Mouse (Mus musculus): ENCODE data around the gene Slc43a3. TPM values are rescaled to one million over a fixed set of nuclear protein-coding genes. Genes with fewer than 3 reads are reported as not detected.

Slc43a3 gene
- total RNA-seq, 2 experiments from 2014 or later, result 45.2 to 53.0 TPM

GRCm38 (mm10) chr2:84967318-84967991 is 31.1 kb downstream of the Slc43a3 start:
- ATAC-seq (ENCODE audit: poor library complexity, severe bottlenecking), result peak; percentile 98

GRCm38 (mm10) chr2:84975580-84975979 is 39.2 kb downstream of the Slc43a3 start:
- ATAC-seq (ENCODE audit: poor library complexity, severe bottlenecking), result peak; percentile 66

- peak; percentile 52 for ATAC-seq (ENCODE audit: poor library complexity, severe bottlenecking)
These were observed 43.8 kb downstream of the Slc43a3 start, which contains the start of gene Prg2 for GRCm38 (mm10) chr2:84980188-84980587. Gene Prg2 (plus strand): TSS chr2:84980461.

- ATAC-seq (ENCODE audit: poor library complexity, severe bottlenecking), result peak; percentile 92
These were observed 51.6 kb downstream of the Slc43a3 start, which contains the start of gene Prg3 for GRCm38 (mm10) chr2:84987930-84988329. Gene Prg3 (plus strand): TSS chr2:84988215.

GRCm38 (mm10) chr2:84996376-84996775 is 60.0 kb downstream of the Slc43a3 start:
- no peak for ATAC-seq (ENCODE audit: poor library complexity, severe bottlenecking)

GRCm38 (mm10) chr2:84999486-85000181 is 63.3 kb downstream of the Slc43a3 start:
- peak; percentile 86 for ATAC-seq (ENCODE audit: poor library complexity, severe bottlenecking)

GRCm38 (mm10) chr2:85001497-85001896 is 65.1 kb downstream of the Slc43a3 start:
- ATAC-seq (ENCODE audit: poor library complexity, severe bottlenecking), result no peak

GRCm38 (mm10) chr2:85002575-85002974 is 66.2 kb downstream of the Slc43a3 start:
- ATAC-seq (ENCODE audit: poor library complexity, severe bottlenecking), result no peak

- no peak for ATAC-seq (ENCODE audit: poor library complexity, severe bottlenecking)
These were observed 68.0 kb downstream of the Slc43a3 start for GRCm38 (mm10) chr2:85004341-85004740.

GRCm38 (mm10) chr2:85006600-85006999 is 70.2 kb downstream of the Slc43a3 start:
- no peak for ATAC-seq (ENCODE audit: poor library complexity, severe bottlenecking)

GRCm38 (mm10) chr2:85007729-85008128 is 71.3 kb downstream of the Slc43a3 start:
- ATAC-seq (ENCODE audit: poor library complexity, severe bottlenecking), result peak; percentile 88

Other genes with a start within 250 kb of the Slc43a3 start
- 39.8 and 42.7 TPM in 2 replicates for gene Zdhhc5, start 221.4 kb upstream of the Slc43a3 start, total RNA-seq (2015)
- gene Zdhhc5, start 221.4 kb upstream of the Slc43a3 start, total RNA-seq (2017), result 32.6 and 37.9 TPM in 2 replicates
- 33.1 and 34.5 TPM in 2 replicates for gene Clp1, start 209.2 kb upstream of the Slc43a3 start, total RNA-seq (2015)
- gene Clp1, start 209.2 kb upstream of the Slc43a3 start, total RNA-seq (2017), result 33.1 and 36.2 TPM in 2 replicates
- 0.16 and 0.82 TPM in 2 replicates for gene Ypel4, start 202.5 kb upstream of the Slc43a3 start, total RNA-seq (2015)
- 0.40 and 0.69 TPM in 2 replicates for gene Ypel4, start 202.5 kb upstream of the Slc43a3 start, total RNA-seq (2017)
- not detected in 2 replicates for gene Gm19426, start 192.9 kb upstream of the Slc43a3 start, total RNA-seq (2015)
- gene Gm19426, start 192.9 kb upstream of the Slc43a3 start, total RNA-seq (2017), result not detected in 2 replicates
- gene Serping1, start 161.1 kb upstream of the Slc43a3 start, total RNA-seq (2015), result 1.5 and 2.1 TPM in 2 replicates
- 0.94 and 2.2 TPM in 2 replicates for gene Serping1, start 161.1 kb upstream of the Slc43a3 start, total RNA-seq (2017)
- 23.7 and 27.7 TPM in 2 replicates for gene Ube2l6, start 137.8 kb upstream of the Slc43a3 start, total RNA-seq (2015)
- gene Ube2l6, start 137.8 kb upstream of the Slc43a3 start, total RNA-seq (2017), result 25.2 and 31.5 TPM in 2 replicates
- gene Smtnl1, start 113.9 kb upstream of the Slc43a3 start, total RNA-seq (2015), result not detected in 2 replicates
- gene Smtnl1, start 113.9 kb upstream of the Slc43a3 start, total RNA-seq (2017), result not detected in 2 replicates
- 17.7 and 18.6 TPM in 2 replicates for gene Timm10, start 109.6 kb upstream of the Slc43a3 start, total RNA-seq (2015)
- 14.2 and 19.8 TPM in 2 replicates for gene Timm10, start 109.6 kb upstream of the Slc43a3 start, total RNA-seq (2017)
- gene Slc43a1, start 97.7 kb upstream of the Slc43a3 start, total RNA-seq (2015), result 3.7 and 5.2 TPM in 2 replicates
- 1.6 and 3.1 TPM in 2 replicates for gene Slc43a1, start 97.7 kb upstream of the Slc43a3 start, total RNA-seq (2017)
- gene Rtn4rl2, start 49.9 kb upstream of the Slc43a3 start, total RNA-seq (2015), result not detected in 2 replicates
- not detected in 2 replicates for gene Rtn4rl2, start 49.9 kb upstream of the Slc43a3 start, total RNA-seq (2017)
- gene Prg2, start 43.9 kb downstream of the Slc43a3 start, total RNA-seq (2015), result 48.6 and 96.7 TPM in 2 replicates
- 238 and 301 TPM in 2 replicates for gene Prg2, start 43.9 kb downstream of the Slc43a3 start, total RNA-seq (2017)
- 6.2 and 11.0 TPM in 2 replicates for gene Prg3, start 51.6 kb downstream of the Slc43a3 start, total RNA-seq (2015)
- 14.2 and 18.4 TPM in 2 replicates for gene Prg3, start 51.6 kb downstream of the Slc43a3 start, total RNA-seq (2017)
- 66.9 and 83.2 TPM in 2 replicates for gene Ssrp1, start 100.7 kb downstream of the Slc43a3 start, total RNA-seq (2015)
- 222 and 227 TPM in 2 replicates for gene Ssrp1, start 100.7 kb downstream of the Slc43a3 start, total RNA-seq (2017)
- 0.11 and 0.16 TPM in 2 replicates for gene P2rx3, start 100.9 kb downstream of the Slc43a3 start, total RNA-seq (2015)
- not detected in 2 replicates for gene P2rx3, start 100.9 kb downstream of the Slc43a3 start, total RNA-seq (2017)
- gene Tnks1bp1, start 111.4 kb downstream of the Slc43a3 start, total RNA-seq (2015), result 1.5 and 1.9 TPM in 2 replicates
- 4.8 and 5.6 TPM in 2 replicates for gene Tnks1bp1, start 111.4 kb downstream of the Slc43a3 start, total RNA-seq (2017)
- gene Aplnr, start 199.6 kb downstream of the Slc43a3 start, total RNA-seq (2015), result 1.1 and 2.2 TPM in 2 replicates
- 1.5 and 2.1 TPM in 2 replicates for gene Aplnr, start 199.6 kb downstream of the Slc43a3 start, total RNA-seq (2017)